Mouse (Mus musculus) MEL (cell line): ENCODE data around the gene Manf. TPM values are rescaled to one million over a fixed set of nuclear protein-coding genes. Genes with fewer than 3 reads are reported as not detected.

Experiments
- DNase-seq: peaks from one replicate; pipeline ENCODE4 v3.0.0; 2011; ENCODE audit warnings: low read depth, low spot score
- H3K27ac ChIP-seq: 2 replicates; pipeline ENCODE4 v1.5.1; 2012; ENCODE audit warnings: low read depth, mild to moderate bottlenecking, control low read depth, low read length, moderate library complexity; ENCODE audit not compliant: control insufficient read depth
- H3K27me3 ChIP-seq, 2 experiments: fragments of 150-350 bp in 1 of 2; sonication (generic) in 1 of 2; 2 replicates each; pipeline ENCODE4 v1.6.1; 2012; ENCODE audit warnings: low read length in 2 of 2, mild to moderate bottlenecking in 2 of 2, improper control_type of control experiment in 1 of 2, moderate library complexity in 1 of 2; ENCODE audit not compliant: insufficient read depth in 2 of 2, control insufficient read depth in 1 of 2
- H3K36me3 ChIP-seq, 2 experiments: 2 replicates each; pipeline ENCODE4 v1.6.1; 2012 to 2014; ENCODE audit warnings: low read length in 2 of 2, improper control_type of control experiment in 1 of 2, inconsistent platforms in 1 of 2, mild to moderate bottlenecking in 1 of 2; ENCODE audit not compliant: insufficient read depth in 2 of 2, control insufficient read depth in 1 of 2
- H3K4me1 ChIP-seq, 2 experiments: fragments of 150-350 bp in 1 of 2; sonication (generic) in 1 of 2; 2 replicates each; pipeline ENCODE4 v1.6.1; 2012; ENCODE audit warnings: low read length in 2 of 2, improper control_type of control experiment in 1 of 2, mild to moderate bottlenecking in 1 of 2; ENCODE audit not compliant: insufficient read depth in 2 of 2, control insufficient read depth in 1 of 2
- H3K4me3 ChIP-seq, 2 experiments: fragments of 150-350 bp in 1 of 2; sonication (generic) in 1 of 2; 2 replicates each; pipeline ENCODE4 v1.5.1; 2012; ENCODE audit warnings: low read depth in 2 of 2, low read length in 2 of 2, mild to moderate bottlenecking in 2 of 2, moderate library complexity in 2 of 2, control low read depth in 1 of 2, improper control_type of control experiment in 1 of 2; ENCODE audit not compliant: control insufficient read depth in 1 of 2, insufficient read depth in 1 of 2
- H3K79me2 ChIP-seq: 2 replicates; pipeline ENCODE4 v1.6.1; 2012; ENCODE audit warnings: mild to moderate bottlenecking, low read length, moderate library complexity; ENCODE audit not compliant: control insufficient read depth, poor library complexity, insufficient read depth
- H3K9ac ChIP-seq: 2 replicates; pipeline ENCODE4 v1.6.1; 2012; ENCODE audit warnings: low read depth, mild to moderate bottlenecking, control low read depth, low read length, moderate library complexity; ENCODE audit not compliant: control insufficient read depth, poor library complexity, severe bottlenecking
- H3K9me3 ChIP-seq: fragments of 150-350 bp; sonication (generic); replicated peaks from 2 replicates; pipeline ENCODE4 v1.6.1; 2012; ENCODE audit warnings: mild to moderate bottlenecking, low read length, improper control_type of control experiment, moderate library complexity; ENCODE audit not compliant: insufficient read depth
- BHLHE40 ChIP-seq: IDR thresholded peaks from 2 replicates; pipeline ENCODE4 v1.6.1; 2012; ENCODE audit warnings: low read depth, mild to moderate bottlenecking, inconsistent platforms, low read length, improper control_type of control experiment, borderline replicate concordance
- CHD2 ChIP-seq: IDR thresholded peaks from 2 replicates; pipeline ENCODE4 v1.6.1; 2011; ENCODE audit warnings: low read length, improper control_type of control experiment
- CTCF ChIP-seq, 3 experiments: IDR thresholded peaks in 2 of 3; conservative IDR thresholded peaks in 1 of 3; 2 replicates each; pipeline ENCODE4 v1.5.1; 2011 to 2012; ENCODE audit warnings: low read length in 3 of 3, low read depth in 2 of 3, mild to moderate bottlenecking in 2 of 3, improper control_type of control experiment in 1 of 3, inconsistent platforms in 1 of 3, mixed read lengths in 1 of 3, moderate library complexity in 1 of 3; ENCODE audit not compliant: control insufficient read depth in 1 of 3, insufficient read depth in 1 of 3, poor library complexity in 1 of 3, severe bottlenecking in 1 of 3
- ELF1 ChIP-seq: IDR thresholded peaks from 2 replicates; pipeline ENCODE4 v1.6.1; 2014; ENCODE audit warnings: low read depth, mild to moderate bottlenecking, inconsistent platforms, low read length, improper control_type of control experiment, moderate library complexity
- EP300 ChIP-seq, 2 experiments: IDR thresholded peaks; 2 replicates each; pipeline ENCODE4 v1.6.1; 2011; ENCODE audit warnings: improper control_type of control experiment in 2 of 2, low read length in 2 of 2, low read depth in 1 of 2, mild to moderate bottlenecking in 1 of 2
- GATA1 ChIP-seq: IDR thresholded peaks from 2 replicates; pipeline ENCODE4 v1.6.1; 2011; ENCODE audit warnings: low read depth, low read length, improper control_type of control experiment
- HCFC1 ChIP-seq: IDR thresholded peaks from 2 replicates; pipeline ENCODE4 v1.6.1; 2012; ENCODE audit warnings: low read depth, mild to moderate bottlenecking, inconsistent platforms, low read length, improper control_type of control experiment, moderate library complexity
- KAT2A ChIP-seq: conservative IDR thresholded peaks from 2 replicates; pipeline ENCODE4 v1.6.1; 2012; ENCODE audit warnings: low read depth, low read length, improper control_type of control experiment, inconsistent platforms
- MAZ ChIP-seq: IDR thresholded peaks from 2 replicates; pipeline ENCODE4 v1.6.1; 2012; ENCODE audit warnings: low read depth, mild to moderate bottlenecking, inconsistent platforms, low read length, improper control_type of control experiment
- MEF2A ChIP-seq: IDR thresholded peaks from 2 replicates; pipeline ENCODE4 v1.6.1; 2014; ENCODE audit warnings: low read depth, mild to moderate bottlenecking, inconsistent platforms, low read length, improper control_type of control experiment; ENCODE audit not compliant: poor library complexity, insufficient replicate concordance, severe bottlenecking; ENCODE audit errors: extremely low read depth
- MXI1 ChIP-seq: IDR thresholded peaks from 2 replicates; pipeline ENCODE4 v1.6.1; 2011; ENCODE audit warnings: mild to moderate bottlenecking, low read depth, low read length, improper control_type of control experiment
- MYB ChIP-seq: IDR thresholded peaks from 2 replicates; pipeline ENCODE4 v1.6.1; 2011; ENCODE audit warnings: mild to moderate bottlenecking, low read depth, low read length, improper control_type of control experiment
- NELFE ChIP-seq: IDR thresholded peaks from 2 replicates; pipeline ENCODE4 v1.6.1; 2011; ENCODE audit warnings: low read depth, low read length, improper control_type of control experiment
- POLR2AphosphoS2 ChIP-seq: IDR thresholded peaks from 2 replicates; pipeline ENCODE4 v1.6.1; 2011; ENCODE audit warnings: low read length, improper control_type of control experiment
- POLR2AphosphoS5 ChIP-seq: IDR thresholded peaks from 2 replicates; pipeline ENCODE4 v1.6.1; 2012; ENCODE audit warnings: low read depth, borderline replicate concordance, mild to moderate bottlenecking, inconsistent platforms, low read length, moderate library complexity, mixed read lengths
- RAD21 ChIP-seq: IDR thresholded peaks from 2 replicates; pipeline ENCODE4 v1.6.1; 2011; ENCODE audit warnings: mild to moderate bottlenecking, low read depth, low read length, improper control_type of control experiment
- RCOR1 ChIP-seq: IDR thresholded peaks from 2 replicates; pipeline ENCODE4 v1.6.1; 2012; ENCODE audit warnings: low read depth, mild to moderate bottlenecking, inconsistent platforms, low read length, improper control_type of control experiment
- SIN3A ChIP-seq: IDR thresholded peaks from 2 replicates; pipeline ENCODE4 v1.6.1; 2012; ENCODE audit warnings: low read length, improper control_type of control experiment, inconsistent platforms
- SMC3 ChIP-seq: IDR thresholded peaks from 2 replicates; pipeline ENCODE4 v1.6.1; 2011; ENCODE audit warnings: low read depth, low read length, improper control_type of control experiment
- TAL1 ChIP-seq: IDR thresholded peaks from 2 replicates; pipeline ENCODE4 v1.6.1; 2012; ENCODE audit warnings: mild to moderate bottlenecking, inconsistent platforms, low read length, moderate library complexity, mixed read lengths
- TBP ChIP-seq: IDR thresholded peaks from 2 replicates; pipeline ENCODE4 v1.8.0; 2011; ENCODE audit warnings: low read depth, low read length, improper control_type of control experiment
- TCF12 ChIP-seq: IDR thresholded peaks from 2 replicates; pipeline ENCODE4 v1.6.1; 2014; ENCODE audit warnings: low read depth, mild to moderate bottlenecking, inconsistent platforms, low read length, improper control_type of control experiment, moderate library complexity
- USF1 ChIP-seq: IDR thresholded peaks from 2 replicates; pipeline ENCODE4 v1.6.1; 2014; ENCODE audit warnings: low read depth, mild to moderate bottlenecking, inconsistent platforms, low read length, improper control_type of control experiment, moderate library complexity
- USF2 ChIP-seq, 2 experiments: IDR thresholded peaks; 2 replicates each; pipeline ENCODE4 v1.6.1; 2011 to 2012; ENCODE audit warnings: improper control_type of control experiment in 2 of 2, low read length in 2 of 2, borderline replicate concordance in 1 of 2, inconsistent platforms in 1 of 2, low read depth in 1 of 2, mild to moderate bottlenecking in 1 of 2; ENCODE audit not compliant: insufficient read depth in 1 of 2
- ZC3H11A ChIP-seq: IDR thresholded peaks from 2 replicates; pipeline ENCODE4 v1.6.1; 2012; ENCODE audit warnings: low read depth, mild to moderate bottlenecking, inconsistent platforms, low read length, improper control_type of control experiment
- ZMIZ1 ChIP-seq: IDR thresholded peaks from 2 replicates; pipeline ENCODE4 v1.6.1; 2012; ENCODE audit warnings: low read depth, mild to moderate bottlenecking, inconsistent platforms, low read length, improper control_type of control experiment, moderate library complexity
- polyA plus RNA-seq, 2 experiments: library from polyadenylated mRNA; stranded (reverse) in 1 of 2; unstranded in 1 of 2; fragments of >175 nt in 1 of 2; fragments of >200 nt in 1 of 2; gene quantifications; 2 replicates each; pipeline versions ENCODE4 v1.2.1 to v1.2.4; 2012; ENCODE audit warnings: low replicate concordance in 2 of 2, low read depth in 1 of 2; ENCODE audit not compliant: insufficient read length in 2 of 2, insufficient read depth in 1 of 2, missing spikeins in 1 of 2
- total RNA-seq: library from RNA; depleted of rRNA; stranded (reverse); fragments of 300-350 nt; gene quantifications from 2 replicates; pipeline ENCODE4 v1.2.3, GENCODE M21; 2012

Manf gene
- total and polyA plus RNA-seq, 3 experiments = 289 to 316 TPM; not detected in 1

- TF ChIP-seq ELF1 (no peak), POLR2AphosphoS2 (no peak), POLR2AphosphoS5 (no peak), MYB (no peak), CHD2 (no peak), ZMIZ1 (no peak), HCFC1 (no peak), NELFE (no peak), RAD21 (peak; percentile 84), GATA1 (no peak), EP300 (IDR thresholded peaks at IDR 0.05; ENCODE audit: low read depth in 1 of 2, low read length in 2 of 2) (no peak), USF2 (IDR thresholded peaks at IDR 0.05; ENCODE audit: borderline replicate concordance in 1 of 2, insufficient read depth in 1 of 2, low read depth in 1 of 2, low read length in 2 of 2) (no peak), TAL1 (no peak), BHLHE40 (no peak), TBP (no peak), MEF2A (no peak), TCF12 (no peak), ZC3H11A (peak; percentile 61), USF1 (no peak), KAT2A (no peak), MXI1 (no peak), SMC3 (peak; percentile 83), CTCF (IDR thresholded peaks at IDR 0.05 in 2 of 3, conservative IDR thresholded peaks at IDR 0.05 in 1 of 3; ENCODE audit: control insufficient read depth in 1 of 3, insufficient read depth in 1 of 3, low read depth in 2 of 3, low read length in 3 of 3, poor library complexity in 1 of 3, severe bottlenecking in 1 of 3) (peak; percentile 43 to 83 (median 63); a peak in 5 of 6 replicates), MAZ (no peak), RCOR1 (no peak), SIN3A (no peak)
- peak; percentile 78 for DNase-seq
Measured at GRCm38 (mm10) chr9:106903791-106904134, 12.0 kb upstream of the Manf start.

More at GRCm38 (mm10) chr9:106903791-106904134, 12.0 kb upstream of the Manf start:
- peaks cover 7 to 10% of the 10 kb centered on the region in 2 experiments for H3K4me1 ChIP-seq
- H3K36me3 ChIP-seq = peaks cover 0 to 9% of the 10 kb centered on the region in 2 experiments; a peak in 2 of 4 replicates
- no peaks in the 10 kb centered on the region for H3K9me3 ChIP-seq
- no peaks in the 10 kb centered on the region for H3K79me2 ChIP-seq
- H3K27ac ChIP-seq = no peak overlapping the region
- peaks cover 0 to 2% of the 10 kb centered on the region in 2 experiments; a peak in 2 of 4 replicates for H3K27me3 ChIP-seq
- no peak overlapping the region for H3K4me3 ChIP-seq
- no peak overlapping the region for H3K9ac ChIP-seq
